Mouse (Mus musculus) left cerebral cortex, postnatal 36 days (tissue): ENCODE results near the gene Sstr1. TPM values are rescaled to one million over a fixed set of nuclear protein-coding genes. Genes with fewer than 3 reads are reported as not detected.
A peak's percentile ranks its signal among the peaks of the same experiment; 100 is the strongest.

Source experiments
- DNase-seq, 2 experiments: peaks; one replicate each; pipeline ENCODE4 v3.0.0; 2021 to 2022; ENCODE audit warnings: low spot score in 2 of 2, mixed read lengths in 1 of 2
- intact Hi-C: fragments of 180-260 bp; cut with DNase I; formaldehyde crosslinking; loops from one replicate; pipeline ENCODE4 v1.15.1; 2025
- total RNA-seq, 2 experiments: library from RNA; stranded (reverse); gene quantifications; 2 replicates each; pipeline ENCODE4 v1.2.3; 2021

Sstr1 gene
- 10 to 100 TPM; 34.6 to 41.7 TPM for total RNA-seq

- DNase-seq = peak; percentile 32 to 41
- intact Hi-C loops = loop anchor here (5.0 to 10.0 kb wide), 3 partner anchors 441 to 711 kb away; no protein-coding TSS in a partner anchor
Measured at GRCm38 (mm10) chr12:58211163-58212071, at the start of gene Sstr1. Gene Sstr1, plus strand, starts transcription at chr12:58211772.

- intact Hi-C loops = no loop called here
- DNase-seq = no peak
Measured at GRCm38 (mm10) chr12:58198810-58199209, 12.8 kb upstream of the Sstr1 start.

GRCm38 (mm10) chr12:58201190-58201589 lies 10.4 kb upstream of the Sstr1 start:
- intact Hi-C loops = loop anchor here (5.0 kb wide), 1 partner anchor 374 kb away; no protein-coding TSS in a partner anchor
- no peak for DNase-seq

GRCm38 (mm10) chr12:58207956-58208355 lies 3.6 kb upstream of the Sstr1 start:
- intact Hi-C loops = no loop called here
- DNase-seq = no peak

- intact Hi-C loops = loop anchor here (5.0 to 10.0 kb wide), 3 partner anchors 440 to 710 kb away; no protein-coding TSS in a partner anchor
- DNase-seq = peak; percentile 57 to 64
Measured at GRCm38 (mm10) chr12:58212261-58212923, 820 bp downstream of the Sstr1 start.

GRCm38 (mm10) chr12:58212924-58213450 lies 1.4 kb downstream of the Sstr1 start:
- intact Hi-C loops = loop anchor here (5.0 to 10.0 kb wide), 3 partner anchors 439 to 709 kb away; no protein-coding TSS in a partner anchor
- DNase-seq = peak; percentile 43 to 56

- peak; percentile 50 to 57 for DNase-seq
- intact Hi-C loops = loop anchor here (5.0 to 10.0 kb wide), 3 partner anchors 439 to 709 kb away; no protein-coding TSS in a partner anchor
Measured at GRCm38 (mm10) chr12:58213451-58214288, 2.1 kb downstream of the Sstr1 start.

GRCm38 (mm10) chr12:58214289-58215136 lies 2.9 kb downstream of the Sstr1 start:
- DNase-seq = no peak
- intact Hi-C loops = loop anchor here (5.0 to 10.0 kb wide), 3 partner anchors 438 to 708 kb away; no protein-coding TSS in a partner anchor

- no peak for DNase-seq
Measured at GRCm38 (mm10) chr12:58216218-58216617, 4.6 kb downstream of the Sstr1 start.

GRCm38 (mm10) chr12:58219078-58219477 lies 7.5 kb downstream of the Sstr1 start:
- intact Hi-C loops = loop anchor here (10.0 kb wide), 1 partner anchor 586 kb away; no protein-coding TSS in a partner anchor
- no peak for DNase-seq

More at GRCm38 (mm10) chr12:58216218-58216617, 4.6 kb downstream of the Sstr1 start:
- intact Hi-C loops = loop anchor here (10.0 kb wide), 1 partner anchor 589 kb away; no protein-coding TSS in a partner anchor

GRCm38 (mm10) chr12:58225644-58226043 lies 14.1 kb downstream of the Sstr1 start:
- intact Hi-C loops = no loop called here
- no peak for DNase-seq

- intact Hi-C loops = no loop called here
- no peak for DNase-seq
Measured at GRCm38 (mm10) chr12:58232489-58232888, 20.9 kb downstream of the Sstr1 start.

GRCm38 (mm10) chr12:58251901-58252300 lies 40.3 kb downstream of the Sstr1 start:
- no peak for DNase-seq
- intact Hi-C loops = no loop called here

Other genes with a start within 250 kb of the Sstr1 start
- 1 to 10 TPM; 2.6 to 2.9 TPM for gene Clec14a, start 57.5 kb downstream of the Sstr1 start, total RNA-seq